Mouse (Mus musculus) G1E (cell line): ENCODE data around the gene Xntrpc.

ENCODE experiments used
- CTCF ChIP-seq: IDR thresholded peaks from 2 replicates; pipeline ENCODE4 v1.5.1; 2012; ENCODE audit warnings: low read depth, low read length, inconsistent platforms, mixed read lengths
- GATA1 ChIP-seq: IDR thresholded peaks from 2 replicates; pipeline ENCODE4 v1.6.1; 2012; ENCODE audit warnings: borderline replicate concordance, low read length, inconsistent platforms, mixed read lengths
- GATA2 ChIP-seq: IDR thresholded peaks from 2 replicates; pipeline ENCODE4 v1.6.1; 2012; ENCODE audit warnings: low read depth, low read length, inconsistent platforms, borderline replicate concordance
- POLR2AphosphoS5 ChIP-seq: IDR thresholded peaks from 2 replicates; pipeline ENCODE4 v1.6.1; 2012; ENCODE audit warnings: low read depth, low read length, inconsistent platforms; ENCODE audit not compliant: insufficient replicate concordance
- TAL1 ChIP-seq: conservative IDR thresholded peaks from 2 replicates; pipeline ENCODE4 v1.6.1; 2012; ENCODE audit warnings: low read depth, low read length, inconsistent platforms, mixed read lengths

DNA sequence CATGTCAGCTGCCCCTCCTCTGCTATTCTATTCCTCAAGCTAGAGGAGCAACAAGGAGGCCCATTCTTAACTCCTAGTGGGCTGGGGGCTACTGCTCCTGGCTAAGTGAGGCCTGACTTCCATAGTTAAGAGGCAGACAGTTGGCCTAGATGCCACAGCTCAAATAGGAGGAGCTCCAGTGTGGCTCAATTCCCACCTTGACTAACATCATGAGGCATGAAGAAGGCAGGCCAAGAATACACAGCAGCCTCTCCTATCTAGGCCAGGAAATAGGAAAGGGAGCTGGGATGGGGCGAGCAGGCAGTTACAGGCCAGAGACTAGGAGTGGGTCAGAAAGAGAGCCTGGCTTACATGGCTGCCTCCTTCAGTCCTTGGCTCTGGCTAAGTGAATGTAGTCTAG lies 42.7 kb downstream of the Xntrpc start:
- TF ChIP-seq CTCF (no peak), POLR2AphosphoS5 (no peak), TAL1 (no peak), GATA1 (no peak), GATA2 (no peak)
